Mouse (Mus musculus) megakaryocyte, embryonic 14.5 days (primary cell): Measurements from ENCODE around the gene Abhd6.

Experiments
- FLI1 ChIP-seq: IDR thresholded peaks from 2 replicates; pipeline ENCODE4 v1.6.1; 2012; ENCODE audit warnings: low read length, inconsistent platforms, mixed read lengths
- GATA1 ChIP-seq: IDR thresholded peaks from 3 replicates; pipeline ENCODE4 v1.6.1; 2012; ENCODE audit warnings: mixed read lengths, low read length, inconsistent platforms, borderline replicate concordance

DNA sequence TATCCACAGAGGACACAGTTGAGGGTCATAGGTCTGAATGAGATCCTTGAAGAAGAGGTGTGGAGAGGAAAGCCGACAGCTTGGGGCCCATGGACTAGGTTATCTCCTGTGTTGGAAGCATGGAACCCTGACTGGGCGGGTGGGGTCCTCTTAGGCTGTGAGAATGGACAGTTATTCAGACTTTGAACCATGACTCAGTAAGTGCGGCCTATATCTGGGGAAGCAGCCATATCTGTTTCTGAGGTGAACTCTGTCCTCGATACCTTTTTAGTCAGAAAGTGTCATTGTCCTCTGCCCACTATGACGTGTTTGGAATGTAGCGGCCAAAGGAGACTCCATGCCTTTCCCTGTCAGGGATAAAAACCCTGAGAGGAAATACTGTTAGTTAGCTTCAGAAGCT, 44.1 kb downstream of the Abhd6 start:
- no peak for TF ChIP-seq GATA1
- no peak for TF ChIP-seq FLI1
